Mouse (Mus musculus) heart, embryonic 16.5 days (tissue): ENCODE measurements around the gene Ccdc38. TPM values are rescaled to one million over a fixed set of nuclear protein-coding genes. Genes with fewer than 3 reads are reported as not detected.
A peak's percentile ranks its signal among the peaks of the same experiment; 100 is the strongest.

ENCODE experiments used
- ATAC-seq: fragments of 200-750 bp; cut with Nextera tagmentation; replicated peaks from 2 replicates; pipeline ENCODE4 v1.8.0; 2017; ENCODE audit warnings: moderate number of reproducible peaks; ENCODE audit not compliant: insufficient read depth, low FRiP score; ENCODE audit errors: extremely low read depth
- H3K27ac ChIP-seq: fragments of 300-500 bp; sonication (generic); 2 replicates; pipeline ENCODE4 v1.5.1; 2014; ENCODE audit warnings: mild to moderate bottlenecking, low read length, control low read depth, moderate library complexity
- H3K27me3 ChIP-seq: fragments of 300-500 bp; sonication (generic); 2 replicates; pipeline ENCODE4 v1.6.1; 2014; ENCODE audit warnings: low read length, mixed read lengths; ENCODE audit not compliant: control insufficient read depth, insufficient read depth
- H3K36me3 ChIP-seq: fragments of 300-500 bp; sonication (generic); 2 replicates; pipeline ENCODE4 v1.6.1; 2014; ENCODE audit not compliant: control insufficient read depth, insufficient read depth
- H3K4me1 ChIP-seq: fragments of 300-500 bp; sonication (generic); 2 replicates; pipeline ENCODE4 v1.6.1; 2014; ENCODE audit warnings: low read length, mixed read lengths; ENCODE audit not compliant: control insufficient read depth, insufficient read depth
- H3K4me2 ChIP-seq: fragments of 300-500 bp; sonication (generic); 2 replicates; pipeline ENCODE4 v1.6.1; 2014; ENCODE audit warnings: low read depth, mild to moderate bottlenecking, control low read depth, low read length
- H3K4me3 ChIP-seq: fragments of 300-500 bp; sonication (generic); 2 replicates; pipeline ENCODE4 v1.5.1; 2014; ENCODE audit warnings: mild to moderate bottlenecking, control low read depth, low read length
- H3K9ac ChIP-seq: fragments of 300-500 bp; sonication (generic); 2 replicates; pipeline ENCODE4 v1.6.1; 2014; ENCODE audit warnings: low read length, control low read depth
- H3K9me3 ChIP-seq: fragments of 300-500 bp; sonication (generic); replicated peaks from 2 replicates; pipeline ENCODE4 v1.6.1; 2016; ENCODE audit warnings: low read length; ENCODE audit not compliant: control insufficient read depth
- WGBS: fragments of 180-500 bp; shearing (Covaris S2); extraction: QIAGEN DNeasy Blood & Tissue Kit; methylation state at CpG from one replicate; pipeline ENCODE4 v1.1.7; 2014; 5-methylcytosine and 5-hydroxymethylcytosine counted together
- polyA plus RNA-seq: library from polyadenylated mRNA; unstranded; fragments of >200 nt; fragmentation: Nextera tagmentation; extraction: Ambion mirVana; gene quantifications from 2 replicates; pipeline ENCODE4 v1.2.1, GENCODE M21; 2015

Ccdc38 gene
- polyA plus RNA-seq, 1 experiment from 2014 or later: 0.13 TPM

- Histone ChIP-seq H3K27ac (no peak overlapping the region), H3K36me3 (no peaks in the 10 kb centered on the region), H3K9me3 (peaks cover 13% of the 10 kb centered on the region), H3K9ac (no peak overlapping the region), H3K4me2 (no peak overlapping the region), H3K4me1 (no peaks in the 10 kb centered on the region), H3K27me3 (no peaks in the 10 kb centered on the region), H3K4me3 (no peak overlapping the region)
- ATAC-seq: no peak
- WGBS: 91% methylated on average over 7 of the region's 7 CpGs
Measured at GRCm38 (mm10) chr10:93609236-93609635, 68.8 kb downstream of the Ccdc38 start.

GRCm38 (mm10) chr10:93610896-93611295 is 70.5 kb downstream of the Ccdc38 start:
- Histone ChIP-seq H3K36me3 (no peaks in the 10 kb centered on the region), H3K27me3 (no peaks in the 10 kb centered on the region), H3K9me3 (peaks cover 13% of the 10 kb centered on the region), H3K4me3 (no peak overlapping the region), H3K9ac (no peak overlapping the region), H3K4me1 (no peaks in the 10 kb centered on the region), H3K27ac (no peak overlapping the region), H3K4me2 (no peak overlapping the region)
- WGBS: 100% methylated on average over 1 of the region's 1 CpGs
- no peak for ATAC-seq

GRCm38 (mm10) chr10:93611419-93612007 is 71.1 kb downstream of the Ccdc38 start:
- Histone ChIP-seq H3K36me3 (no peaks in the 10 kb centered on the region), H3K4me1 (no peaks in the 10 kb centered on the region), H3K9ac (no peak overlapping the region), H3K4me2 (peak overlapping the region; percentile 42; the same call in 1 of the 2 replicates), H3K27me3 (no peaks in the 10 kb centered on the region), H3K9me3 (peaks cover 13% of the 10 kb centered on the region), H3K4me3 (no peak overlapping the region), H3K27ac (no peak overlapping the region)
- whole genome bisulfite sequencing: 38% methylated on average over 18 of the region's 18 CpGs
- no peak for ATAC-seq

- no peaks in the 10 kb centered on the region for H3K4me1 ChIP-seq
- H3K9me3 ChIP-seq: no peaks in the 10 kb centered on the region
- H3K4me3 ChIP-seq: no peak overlapping the region
- no peak overlapping the region for H3K27ac ChIP-seq
- H3K9ac ChIP-seq: no peak overlapping the region
- no peak overlapping the region for H3K4me2 ChIP-seq
- no peaks in the 10 kb centered on the region for H3K36me3 ChIP-seq
- ATAC-seq: no peak
- H3K27me3 ChIP-seq: no peaks in the 10 kb centered on the region
- 68% methylated on average over 8 of the region's 8 CpGs for WGBS
Measured at GRCm38 (mm10) chr10:93614850-93615249, 74.4 kb downstream of the Ccdc38 start.

GRCm38 (mm10) chr10:93620438-93621179 is 80.2 kb downstream of the Ccdc38 start:
- no peak overlapping the region for H3K4me3 ChIP-seq
- no peak for ATAC-seq
- no peaks in the 10 kb centered on the region for H3K9me3 ChIP-seq
- H3K4me2 ChIP-seq: no peak overlapping the region
- WGBS: 62% methylated on average over 7 of the region's 7 CpGs
- H3K27me3 ChIP-seq: no peaks in the 10 kb centered on the region
- no peaks in the 10 kb centered on the region for H3K36me3 ChIP-seq
- H3K27ac ChIP-seq: no peak overlapping the region
- no peaks in the 10 kb centered on the region for H3K4me1 ChIP-seq
- no peak overlapping the region for H3K9ac ChIP-seq

- Histone ChIP-seq H3K36me3 (no peaks in the 10 kb centered on the region), H3K27me3 (no peaks in the 10 kb centered on the region), H3K27ac (no peak overlapping the region), H3K9me3 (no peaks in the 10 kb centered on the region), H3K4me2 (no peak overlapping the region), H3K4me1 (no peaks in the 10 kb centered on the region), H3K4me3 (no peak overlapping the region), H3K9ac (no peak overlapping the region)
- ATAC-seq: no peak
- WGBS: 65% methylated on average over 9 of the region's 9 CpGs
Measured at GRCm38 (mm10) chr10:93623725-93624124, 83.3 kb downstream of the Ccdc38 start.

- Histone ChIP-seq H3K36me3 (no peaks in the 10 kb centered on the region), H3K27me3 (no peaks in the 10 kb centered on the region), H3K4me1 (no peaks in the 10 kb centered on the region), H3K4me2 (no peak overlapping the region), H3K9me3 (no peaks in the 10 kb centered on the region), H3K9ac (no peak overlapping the region), H3K4me3 (no peak overlapping the region), H3K27ac (no peak overlapping the region)
- no peak for ATAC-seq
- WGBS: 73% methylated on average over 10 of the region's 10 CpGs
Measured at GRCm38 (mm10) chr10:93624151-93624550, 83.7 kb downstream of the Ccdc38 start.

GRCm38 (mm10) chr10:93630310-93630709 is 89.9 kb downstream of the Ccdc38 start:
- Histone ChIP-seq H3K27ac (no peak overlapping the region), H3K4me2 (no peak overlapping the region), H3K27me3 (peaks cover 4% of the 10 kb centered on the region; the same call in 1 of the 2 replicates), H3K36me3 (no peaks in the 10 kb centered on the region), H3K4me1 (no peaks in the 10 kb centered on the region), H3K9me3 (0 out of 2 replicates have a peak, but pooled peaks cover 2% of the 10 kb centered on the region), H3K9ac (no peak overlapping the region), H3K4me3 (no peak overlapping the region)
- 90% methylated on average over 5 of the region's 5 CpGs for WGBS
- ATAC-seq: no peak

GRCm38 (mm10) chr10:93632086-93632485 is 91.7 kb downstream of the Ccdc38 start:
- no peak overlapping the region for H3K27ac ChIP-seq
- no peak overlapping the region for H3K4me2 ChIP-seq
- no peaks in the 10 kb centered on the region for H3K4me1 ChIP-seq
- no peak for ATAC-seq
- H3K9me3 ChIP-seq: 0 out of 2 replicates have a peak, but pooled peaks cover 2% of the 10 kb centered on the region
- no peak overlapping the region for H3K4me3 ChIP-seq
- no peaks in the 10 kb centered on the region for H3K36me3 ChIP-seq
- H3K27me3 ChIP-seq: peaks cover 13% of the 10 kb centered on the region
- 67% methylated on average over 4 of the region's 4 CpGs for WGBS
- H3K9ac ChIP-seq: no peak overlapping the region
